Mouse (Mus musculus) left cerebral cortex, adult 11 months (tissue): ENCODE data around the gene Olfr1315-ps1.

Experiments used
- DNase-seq: peaks from one replicate; pipeline ENCODE4 v3.0.0; 2022; ENCODE audit warnings: low spot score

The Olfr1315-ps1 gene

GRCm38 (mm10) chr2:112115340-112115739 is at the start of gene Olfr1315-ps1:
TSS of gene Olfr1315-ps1 (minus strand) at chr2:112115440.
- no peak for DNase-seq

- DNase-seq, result no peak
Observed at GRCm38 (mm10) chr2:112153898-112154297, 38.7 kb upstream of the Olfr1315-ps1 start, which contains the start of gene Olfr1318. TSS of gene Olfr1318 (plus strand) at chr2:112154198.

- DNase-seq, result no peak
Observed at GRCm38 (mm10) chr2:112140029-112140428, 24.8 kb upstream of the Olfr1315-ps1 start, which contains the start of gene Olfr1317. TSS of gene Olfr1317 (plus strand) at chr2:112140329.

DNA sequence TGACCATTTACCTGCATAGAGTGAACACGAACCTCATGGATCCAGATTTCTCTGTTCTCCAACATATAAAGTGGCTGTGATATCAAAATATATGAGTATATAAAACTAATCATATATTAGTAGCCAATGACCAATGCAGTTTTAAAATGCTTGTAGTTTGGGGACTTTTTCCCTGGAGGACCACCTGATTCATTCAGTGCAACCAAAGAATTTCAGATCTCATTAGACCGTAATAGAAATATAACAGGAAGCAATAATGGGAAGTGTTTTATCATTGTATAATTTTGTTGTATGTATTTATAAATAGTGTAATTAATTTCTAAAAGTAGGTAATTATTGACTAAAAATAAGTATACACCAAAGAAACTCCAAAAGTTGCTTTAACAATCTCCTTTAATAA is 19.6 kb upstream of the Olfr1315-ps1 start, which contains the start of gene Olfr1316:
Olfr1316 (minus strand) TSS at position 101 of the 400 bp plus-strand sequence.
- DNase-seq, result no peak

DNA sequence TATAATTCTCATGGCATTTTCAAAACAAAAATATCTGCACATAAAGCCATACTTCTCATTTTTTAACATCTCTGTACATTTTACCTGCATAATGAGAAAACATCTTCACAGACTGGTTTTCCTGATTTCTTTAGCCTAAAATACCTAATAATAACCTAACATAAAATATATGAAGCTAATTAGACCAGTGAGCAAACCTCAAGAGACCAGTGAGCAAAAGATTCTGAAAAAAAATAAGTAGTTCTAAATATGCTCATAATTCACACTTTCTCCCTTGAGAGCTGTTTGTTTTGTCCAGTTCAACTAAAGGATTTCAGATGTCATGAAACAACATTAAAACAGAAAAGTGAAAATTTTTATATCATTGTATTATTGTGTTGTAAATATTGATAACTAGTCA is 18.6 kb downstream of the Olfr1315-ps1 start, which contains the start of gene Olfr1314:
Olfr1314 (minus strand) TSS at position 101 of the 400 bp plus-strand sequence.
- DNase-seq, result no peak

- DNase-seq, result no peak
Observed at GRCm38 (mm10) chr2:112077743-112078142, 37.5 kb downstream of the Olfr1315-ps1 start, which contains the start of gene Olfr1313. TSS of gene Olfr1313 (minus strand) at chr2:112077843.
